Mouse (Mus musculus): ENCODE results near the gene Dars.

The Dars gene

DNA sequence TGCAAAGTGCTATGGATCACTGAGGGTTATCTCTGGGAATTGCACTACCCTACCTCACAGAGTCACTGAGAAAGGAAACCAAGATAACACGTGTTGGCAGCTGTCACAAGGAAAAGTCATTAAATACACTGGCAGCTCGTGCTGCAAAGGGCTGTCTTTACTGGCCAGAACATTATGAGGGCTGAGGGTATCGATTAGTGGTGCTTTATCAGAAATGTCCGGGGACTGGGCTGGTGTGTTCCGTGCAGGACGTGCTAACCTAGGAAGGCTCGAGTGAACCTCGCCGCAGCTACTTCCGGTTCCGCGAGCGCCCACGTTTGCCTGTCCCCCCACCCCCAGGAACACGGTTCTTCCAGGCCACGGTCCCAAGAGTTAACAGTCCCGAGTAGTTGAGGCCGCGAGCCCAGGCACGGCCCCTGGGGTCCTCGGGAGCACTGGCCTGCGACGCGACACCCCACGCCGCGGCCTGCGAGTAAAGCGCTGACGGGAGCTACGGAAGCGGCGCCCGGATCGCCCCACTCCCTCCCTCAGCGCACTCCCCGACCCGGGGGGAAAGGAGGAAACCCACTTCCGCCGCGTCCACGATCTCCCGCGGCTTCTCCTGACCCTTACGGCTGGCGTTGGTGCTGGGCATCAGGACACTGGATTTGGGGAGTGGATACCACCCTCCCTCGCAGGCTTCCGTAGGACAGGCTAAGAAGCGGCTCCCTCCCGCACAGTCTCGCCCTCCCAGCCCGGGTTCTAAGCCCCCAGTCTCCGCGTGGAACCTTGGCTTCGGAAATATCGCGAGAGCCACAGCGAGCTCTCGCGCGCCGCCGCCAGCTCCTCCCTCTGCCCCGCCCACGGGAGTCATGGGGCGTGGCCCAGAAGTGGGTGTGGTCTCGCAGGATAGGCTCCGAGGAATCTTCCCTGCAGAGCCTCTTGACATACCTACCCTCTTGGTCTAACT lies at the start of gene Dars:
Dars (minus strand) TSS at position 785 of the 949 bp plus-strand sequence.
- peak; percentile 93 for DNase-seq

GRCm38 (mm10) chr1:128466828-128467227 lies 49.7 kb upstream of the Dars start:
- no peak for DNase-seq

DNA sequence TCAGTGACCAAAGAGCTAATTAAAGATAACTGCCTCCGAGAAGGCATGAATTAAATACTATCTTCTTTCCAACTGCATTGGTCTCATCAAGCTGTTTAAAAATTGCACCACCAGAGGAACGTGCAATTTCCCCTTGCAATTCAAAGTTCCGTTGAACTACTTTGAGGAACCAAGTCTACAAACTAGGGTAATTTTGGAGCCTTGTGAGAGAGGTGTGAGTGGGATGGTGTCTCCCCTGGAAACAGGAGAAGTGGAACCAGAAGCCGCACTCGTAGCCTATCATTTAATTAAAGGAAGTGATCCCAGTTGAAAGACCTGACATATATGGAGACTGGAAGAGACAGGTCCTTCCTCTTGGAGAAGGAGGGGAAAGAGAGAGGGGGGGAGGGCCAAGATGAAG lies 46.3 kb upstream of the Dars start:
- DNase-seq, result no peak

- no peak for DNase-seq
Observed at GRCm38 (mm10) chr1:128462389-128462788, 45.2 kb upstream of the Dars start.

DNA sequence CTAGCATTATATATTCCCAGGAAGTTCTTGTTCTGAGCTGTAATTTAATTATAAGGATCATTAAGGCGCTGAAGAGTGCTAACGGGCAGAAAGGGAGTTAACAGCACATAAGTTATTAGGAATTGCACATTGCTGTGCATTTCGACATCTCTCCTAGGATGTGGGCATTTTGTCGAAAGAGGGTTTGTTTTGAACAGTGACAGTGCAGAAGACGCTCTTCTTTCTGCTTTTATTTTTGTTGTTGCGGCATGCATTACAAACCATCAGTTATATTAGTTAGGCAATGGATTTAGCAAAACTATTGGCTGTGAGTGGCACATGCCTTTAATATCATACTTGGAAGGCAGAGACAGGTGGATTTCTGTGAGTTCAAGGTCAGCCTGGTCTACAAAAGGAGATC lies 43.6 kb upstream of the Dars start:
- no peak for DNase-seq

- no peak for DNase-seq
Observed at GRCm38 (mm10) chr1:128459439-128459838, 42.3 kb upstream of the Dars start.

- no peak for DNase-seq
Observed at GRCm38 (mm10) chr1:128459011-128459410, 41.8 kb upstream of the Dars start.

GRCm38 (mm10) chr1:128456844-128457445 lies 39.8 kb upstream of the Dars start:
- no peak for DNase-seq

- DNase-seq, result no peak
Observed at GRCm38 (mm10) chr1:128456271-128456670, 39.1 kb upstream of the Dars start.

DNA sequence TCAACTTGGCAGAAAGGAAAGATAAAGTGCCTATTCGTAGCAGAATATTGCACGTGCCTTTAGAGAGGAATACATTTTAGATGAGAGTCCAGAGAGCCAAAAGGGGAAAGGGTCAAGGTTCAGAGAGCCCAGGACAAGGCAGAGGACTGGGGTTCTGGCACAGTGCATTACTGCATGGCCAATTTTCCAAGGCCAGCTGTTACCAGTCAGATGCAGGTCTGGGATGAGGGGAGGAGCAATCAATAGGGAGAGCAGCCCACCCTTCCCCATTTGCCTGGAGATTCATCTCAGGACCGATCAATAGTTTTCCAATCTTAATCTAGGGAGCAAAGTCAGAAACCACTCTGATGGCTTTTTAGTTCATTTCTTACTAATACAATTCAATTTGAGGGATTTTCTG lies 35.0 kb upstream of the Dars start:
- no peak for DNase-seq

GRCm38 (mm10) chr1:128451183-128451582 lies 34.0 kb upstream of the Dars start:
- no peak for DNase-seq

DNA sequence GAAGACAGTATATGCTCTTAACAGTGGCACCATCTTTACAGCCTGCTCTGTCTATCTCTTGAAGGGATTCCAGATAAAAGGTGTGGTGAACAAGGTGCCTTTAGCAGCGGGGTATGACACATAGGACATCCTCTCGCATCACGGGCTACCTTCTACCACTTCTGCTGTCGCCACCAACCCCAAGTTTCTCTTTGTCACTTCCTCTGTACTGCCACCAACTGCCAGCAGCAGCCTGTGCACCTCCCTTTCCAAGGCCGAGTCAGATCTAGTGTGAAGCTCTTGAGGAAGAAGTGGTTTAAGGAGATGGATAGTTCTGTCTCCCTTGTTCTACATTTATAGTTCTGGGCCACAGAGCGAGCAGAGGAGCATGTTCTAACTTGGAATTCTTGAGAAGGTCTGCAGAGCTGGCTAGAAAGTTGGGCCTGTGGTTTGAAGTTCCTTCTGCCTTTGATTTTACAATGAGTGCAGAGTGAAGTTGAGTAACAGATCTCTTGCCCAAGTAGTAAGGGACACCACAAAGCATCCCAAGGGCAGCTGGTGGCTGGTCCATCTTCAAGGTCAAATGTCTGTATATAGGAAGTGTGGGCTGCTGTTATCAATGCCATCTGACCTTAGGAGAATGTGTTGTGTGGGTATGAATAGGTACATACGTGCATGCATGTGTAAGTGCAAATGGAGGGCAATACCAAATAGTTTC lies 30.2 kb upstream of the Dars start:
- DNase-seq, result no peak

GRCm38 (mm10) chr1:128443890-128444839 lies 27.0 kb upstream of the Dars start:
- DNase-seq, result no peak

DNA sequence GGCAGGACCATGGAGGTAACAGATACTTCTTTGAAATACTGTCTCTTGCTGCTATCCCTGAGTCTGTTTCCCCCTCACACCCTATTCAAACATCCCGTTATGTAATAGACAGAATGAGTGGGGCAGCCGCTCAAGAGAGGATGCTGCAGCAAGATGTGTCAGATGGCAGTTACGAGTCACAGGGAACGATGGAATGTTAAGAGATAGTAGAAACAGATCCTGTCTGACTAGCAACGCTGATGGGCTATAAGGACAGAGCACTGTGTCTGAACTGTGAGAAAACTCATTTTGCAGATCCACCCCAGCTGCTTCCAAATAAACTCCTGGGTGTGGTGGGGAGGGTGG lies 23.9 kb upstream of the Dars start:
- no peak for DNase-seq

DNA sequence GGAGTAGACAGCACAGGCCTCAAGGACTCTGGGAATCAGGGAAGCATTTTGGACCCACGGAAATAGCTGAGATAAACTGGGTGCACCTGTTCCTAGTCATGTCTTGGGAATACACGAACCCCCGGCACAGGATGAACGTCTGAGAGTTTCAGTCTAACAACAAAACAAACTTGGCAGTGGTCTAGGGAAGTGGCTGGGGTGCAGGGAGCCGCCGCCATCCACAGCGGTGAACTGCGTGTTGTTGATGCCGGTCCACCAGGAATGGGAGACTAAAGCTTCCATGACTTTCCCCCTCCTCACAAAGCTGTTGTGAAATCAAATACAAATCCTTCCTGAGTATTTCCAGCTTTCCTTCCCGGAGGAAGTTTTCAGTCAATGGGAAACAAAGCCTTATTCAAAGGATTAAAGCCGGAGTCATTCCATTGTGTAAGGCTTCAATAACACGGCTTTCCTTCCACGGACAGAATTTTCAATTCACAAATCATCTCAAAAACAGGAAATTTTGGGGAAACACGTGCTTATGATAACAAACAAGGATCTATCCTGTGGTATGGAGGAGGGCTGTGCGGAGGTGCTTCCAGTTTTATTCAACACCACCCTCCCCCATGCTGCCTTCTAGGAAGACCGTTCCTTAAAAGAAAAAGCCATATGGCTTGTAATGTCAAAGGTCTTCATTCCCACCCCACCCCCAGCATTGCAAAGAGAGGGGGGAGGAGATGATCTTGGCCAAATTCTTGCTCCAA lies 23.4 kb upstream of the Dars start:
- DNase-seq, result no peak

DNA sequence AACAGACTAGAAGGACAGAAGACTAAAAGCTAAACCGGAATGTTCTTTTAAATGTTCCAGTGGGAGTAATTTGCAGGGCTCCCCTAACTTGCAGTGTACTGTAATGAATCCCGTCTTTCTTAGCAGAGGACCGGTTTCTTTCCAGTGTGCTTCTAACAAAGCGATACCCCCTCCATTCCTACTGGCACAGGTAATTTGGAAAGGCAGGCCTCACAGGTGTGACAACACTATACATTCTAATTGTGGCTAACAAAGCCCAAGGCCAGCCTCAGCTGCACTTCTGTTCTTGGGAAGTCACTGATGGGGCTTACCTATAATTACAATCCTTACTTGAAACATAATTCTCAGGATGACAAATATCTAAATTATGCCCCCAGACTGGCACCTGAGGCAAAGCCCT lies 22.4 kb upstream of the Dars start:
- DNase-seq, result no peak

DNA sequence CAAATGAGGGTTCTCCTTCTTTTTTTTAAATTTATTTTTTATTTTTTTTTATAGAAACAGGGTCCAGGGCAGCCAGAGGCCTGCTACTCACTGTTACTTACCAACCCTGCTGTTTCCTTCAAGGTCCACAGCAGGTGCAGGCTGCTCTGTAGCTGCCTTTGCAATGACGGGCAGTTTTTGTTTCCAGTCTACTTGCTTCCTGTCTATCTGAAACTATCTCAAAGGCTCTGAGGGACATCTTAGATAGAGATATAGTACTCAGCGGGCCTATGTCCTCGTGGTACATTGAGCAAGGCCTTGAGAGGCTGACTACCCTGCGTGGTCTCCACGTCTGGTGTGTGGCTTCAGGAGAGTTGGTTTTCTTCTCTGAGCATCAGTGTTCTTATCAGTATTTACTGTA lies 21.4 kb upstream of the Dars start:
- no peak for DNase-seq

DNA sequence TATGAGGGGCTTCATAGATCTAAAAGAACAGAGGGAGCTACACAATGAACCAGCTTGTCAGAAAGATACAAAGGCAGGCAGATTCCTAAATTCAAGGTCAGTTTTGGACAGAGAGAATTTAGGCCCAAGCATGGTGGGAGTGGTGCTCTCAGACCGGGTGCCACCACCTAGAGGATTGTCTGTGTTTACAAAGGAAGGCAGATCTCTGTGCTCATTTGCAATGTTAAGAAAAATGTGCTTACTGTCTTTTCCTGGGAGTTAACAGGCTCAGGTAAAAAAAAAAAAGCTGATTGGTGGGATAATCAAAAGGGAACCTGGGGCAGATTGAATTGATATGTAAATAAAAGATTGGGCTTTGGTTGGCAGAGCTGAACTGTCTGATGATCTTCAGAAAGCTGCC lies 20.1 kb upstream of the Dars start:
- DNase-seq, result no peak

DNA sequence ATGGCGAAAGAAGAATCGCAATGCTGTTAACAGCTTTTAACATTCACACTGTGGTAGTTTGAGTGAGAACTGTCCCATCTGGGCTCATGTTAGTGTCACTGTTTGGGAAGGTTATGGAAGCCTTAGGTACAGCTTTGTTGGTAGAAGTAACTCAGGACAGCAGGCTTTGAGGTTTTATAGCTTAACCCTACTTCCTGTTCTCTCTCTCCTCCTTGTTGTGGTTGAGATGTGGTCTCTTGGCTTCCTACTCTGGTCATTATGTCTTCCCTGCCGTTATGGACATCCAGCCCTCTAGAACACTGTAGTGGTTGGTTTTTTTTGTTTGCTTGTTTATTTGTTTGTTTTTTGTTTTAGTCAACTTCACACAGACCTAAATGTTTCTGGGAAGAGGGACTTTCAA lies 18.8 kb upstream of the Dars start:
- DNase-seq, result no peak

- no peak for DNase-seq
Observed at GRCm38 (mm10) chr1:128435551-128435950, 18.4 kb upstream of the Dars start.

GRCm38 (mm10) chr1:128424928-128425327 lies 7.8 kb upstream of the Dars start:
- no peak for DNase-seq

- no peak for DNase-seq
Observed at GRCm38 (mm10) chr1:128417533-128417888, 343 bp upstream of the Dars start.

Measured in cerebellum, adult 9-10 months (tissue).